ENCODE assay signal across 8 mouse cellular contexts in the genomic region with DNA sequence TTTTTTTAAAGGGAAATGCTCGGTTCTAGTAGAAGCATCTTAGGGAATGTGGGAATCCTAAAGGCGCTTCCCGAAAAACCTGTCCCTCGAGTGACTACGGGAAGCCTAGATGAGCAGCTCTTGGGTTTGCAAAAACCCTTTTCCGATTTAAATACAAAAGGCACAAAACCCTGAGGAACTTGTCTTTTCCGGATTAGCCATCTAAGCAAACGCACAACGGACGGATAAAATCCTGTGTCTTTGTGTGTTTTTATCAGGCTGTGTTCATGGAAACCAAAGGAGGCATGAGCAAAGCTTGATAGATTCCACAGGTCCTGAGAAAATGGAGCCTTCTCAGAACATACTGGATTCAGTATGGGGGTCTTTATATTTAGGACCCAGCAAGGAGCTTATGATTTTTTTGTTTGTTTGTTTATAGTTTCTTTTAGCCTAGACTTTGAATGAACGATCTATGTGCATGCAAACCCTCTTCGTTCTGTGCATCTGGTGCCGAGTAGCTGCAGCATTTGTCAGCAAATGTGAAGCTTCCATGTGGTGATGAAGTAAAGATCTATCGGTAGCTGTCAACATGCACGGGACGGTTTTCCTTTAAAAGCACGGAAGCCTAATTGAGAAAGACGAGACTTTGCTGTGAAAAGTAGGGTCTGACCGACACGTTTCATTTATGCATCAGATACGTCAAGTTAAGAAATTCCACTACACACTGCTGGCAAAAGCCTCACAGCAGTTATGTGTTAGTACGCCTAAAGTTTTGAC. TPM values are rescaled to one million over a fixed set of nuclear protein-coding genes. Genes with fewer than 3 reads are reported as not detected.
A peak's percentile ranks its signal among the peaks of the same experiment; 100 is the strongest.
DNase-seq lines count a peak whose midpoint lies in the region; ATAC-seq and TF ChIP-seq lines count a peak whose summit lies in the region.

No protein-coding gene starts in this region.

- peak overlapping the region; percentile 10; the same call in 1 of the 2 replicates for H3K9ac ChIP-seq in embryonic facial prominence, embryonic 12.5 days
- peak overlapping the region; percentile 71 for H3K9ac ChIP-seq in hindbrain, embryonic 15.5 days
- peak overlapping the region; percentile 73 for H3K9ac ChIP-seq in midbrain, postnatal 0 days (replicated peaks; ENCODE audit: low read length, poor library complexity, severe bottlenecking)

- no peak overlapping the region for H3K27ac ChIP-seq in embryonic facial prominence, embryonic 12.5 days
- peak overlapping the region; percentile 90 for H3K27ac ChIP-seq in hindbrain, embryonic 15.5 days (replicated peaks)
- peak overlapping the region; percentile 77 for H3K27ac ChIP-seq in midbrain, postnatal 0 days (ENCODE audit: low read depth, low read length)

- ATAC-seq in embryonic facial prominence, embryonic 12.5 days (ENCODE audit: insufficient number of reproducible peaks, insufficient read depth, low FRiP score, low TSS enrichment) = no peak
- ATAC-seq in hindbrain, embryonic 15.5 days (ENCODE audit: low FRiP score, low read depth) = no peak
- no peak for ATAC-seq in midbrain, postnatal 0 days (ENCODE audit: low FRiP score)

- H3K4me3 ChIP-seq in embryonic facial prominence, embryonic 12.5 days = peak overlapping the region; percentile 45
- H3K4me3 ChIP-seq in hindbrain, embryonic 15.5 days = peak overlapping the region; percentile 60
- H3K4me3 ChIP-seq in midbrain, postnatal 0 days (ENCODE audit: low read depth, low read length) = peak overlapping the region; percentile 50

- H3K9me3 ChIP-seq in embryonic facial prominence, embryonic 12.5 days = no peaks in the 10 kb centered on the region
- H3K9me3 ChIP-seq in hindbrain, embryonic 15.5 days = no peaks in the 10 kb centered on the region
- no peaks in the 10 kb centered on the region for H3K9me3 ChIP-seq in midbrain, postnatal 0 days (ENCODE audit: low read length)

- H3K4me1 ChIP-seq in embryonic facial prominence, embryonic 12.5 days = peaks cover 11% of the 10 kb centered on the region
- peaks cover 24% of the 10 kb centered on the region for H3K4me1 ChIP-seq in hindbrain, embryonic 15.5 days (replicated peaks)
- no peaks in the 10 kb centered on the region for H3K4me1 ChIP-seq in midbrain, postnatal 0 days (ENCODE audit: insufficient read depth, low read length)

- no peak for TF ChIP-seq CTCF in midbrain, postnatal 0 days (IDR thresholded peaks at IDR 0.05)

- intact Hi-C loops in left cerebral cortex, postnatal 36 days (cut with DNase I) = loop anchor here (1.0 to 5.0 kb wide), 3 partner anchors 51 to 85 kb away; no protein-coding TSS in a partner anchor

- H3K27me3 ChIP-seq in embryonic facial prominence, embryonic 12.5 days = no peaks in the 10 kb centered on the region
- H3K27me3 ChIP-seq in hindbrain, embryonic 15.5 days = no peaks in the 10 kb centered on the region
- H3K27me3 ChIP-seq in midbrain, postnatal 0 days (ENCODE audit: insufficient read depth, low read length) = no peaks in the 10 kb centered on the region

- peak; percentile 19 to 33 for DNase-seq in left cerebral cortex, postnatal 36 days (ENCODE audit: low spot score in 2 of 2)
- DNase-seq in left cerebral cortex, adult 11 months (ENCODE audit: low spot score) = no peak
- peak; percentile 52 for DNase-seq in midbrain, postnatal 0 days (ENCODE audit: low spot score)
- DNase-seq in adrenal gland, postnatal 10 days = no peak
- no peak for DNase-seq in adrenal gland, postnatal 4 days (ENCODE audit: low spot score in 2 of 2)
- no peak for DNase-seq in adrenal gland, adult 2 months

- WGBS in embryonic facial prominence, embryonic 12.5 days = under 1% methylated on average over 22 of the region's 22 CpGs
- WGBS in hindbrain, embryonic 15.5 days = under 1% methylated on average over 22 of the region's 22 CpGs
- WGBS in midbrain, postnatal 0 days = under 1% methylated on average over 22 of the region's 22 CpGs

- H3K36me3 ChIP-seq in embryonic facial prominence, embryonic 12.5 days = no peaks in the 10 kb centered on the region
- no peaks in the 10 kb centered on the region for H3K36me3 ChIP-seq in hindbrain, embryonic 15.5 days
- no peaks in the 10 kb centered on the region for H3K36me3 ChIP-seq in midbrain, postnatal 0 days (ENCODE audit: insufficient read depth, low read length)

- peak overlapping the region; percentile 55 for H3K4me2 ChIP-seq in embryonic facial prominence, embryonic 12.5 days (replicated peaks)
- peak overlapping the region; percentile 60 for H3K4me2 ChIP-seq in hindbrain, embryonic 15.5 days
- H3K4me2 ChIP-seq in midbrain, postnatal 0 days (ENCODE audit: low read depth, low read length, poor library complexity, severe bottlenecking) = peak overlapping the region; percentile 58

RNA-seq across cellular contexts. Expression of a gene that starts 0.6 kb away (rescaled TPM):
- 10 to 100 TPM; 89.4 to 92.6 TPM for total RNA-seq in left cerebral cortex, postnatal 36 days (2021)
- polyA plus RNA-seq in embryonic facial prominence, embryonic 12.5 days (2016; fragmentation: Nextera tagmentation; extraction: Ambion mirVana) = 6.5 and 7.0 TPM in 2 replicates
- polyA plus RNA-seq in hindbrain, embryonic 15.5 days (2015; fragmentation: Nextera tagmentation; extraction: Ambion mirVana) = 39.1 and 41.9 TPM in 2 replicates
- 97.1 and 118 TPM in 2 replicates for total RNA-seq in midbrain, postnatal 0 days (2014; rRNA removed)
- 35.6 and 46.5 TPM in 2 replicates for polyA plus RNA-seq in midbrain, postnatal 0 days (2015; fragmentation: Nextera tagmentation; extraction: Ambion mirVana)
- total RNA-seq in adrenal gland, postnatal 10 days (2021) = 1 to 10 TPM; 1.2 to 1.6 TPM
- total RNA-seq in adrenal gland, postnatal 4 days (2021) = 1 to 10 TPM; 3.4 to 4.5 TPM
- 1 to 10 TPM in 1 of 2 experiments, under 1 TPM in 1; 0.17 to 1.0 TPM for total RNA-seq in adrenal gland, adult 2 months (2021)
- polyA plus RNA-seq in adrenal gland, adult 2 months (2012; rRNA removed) = 0.12 TPM in 2 replicates

Comparison
In these comparisons a context has a peak if more than half of its experiments do, and no peak if none do; other contexts are left out.
1. DNase-seq: peak in left cerebral cortex, postnatal 36 days (2 of 2) and midbrain, postnatal 0 days (single experiment); none in left cerebral cortex, adult 11 months (single experiment), adrenal gland, postnatal 10 days (single experiment), adrenal gland, postnatal 4 days (0 of 2) and adrenal gland, adult 2 months (single experiment).
2. H3K9ac ChIP-seq: peak in every context shown above with its lines; median percentile 73 in midbrain, postnatal 0 days; 71 in hindbrain, embryonic 15.5 days; 10 in embryonic facial prominence, embryonic 12.5 days.
3. RNA of a gene that starts 0.6 kb away (total RNA-seq): 97.1 to 118 TPM in midbrain, postnatal 0 days and 89.4 to 92.6 TPM in left cerebral cortex, postnatal 36 days; 3.4 to 4.5 TPM in adrenal gland, postnatal 4 days, 1.2 to 1.6 TPM in adrenal gland, postnatal 10 days and 0.17 to 1.0 TPM in adrenal gland, adult 2 months; every median in the first group is over 10 times any median in the second.
4. Peak in every context shown above with its lines, with median percentiles within 50 percentile points of each other: H3K4me2 ChIP-seq and H3K4me3 ChIP-seq.